In genomic region chr7:79349738-79350386, GRCm38 (mm10) we compare ENCODE assay signal across 8 mouse cellular contexts. TPM values are rescaled to one million over a fixed set of nuclear protein-coding genes. Genes with fewer than 3 reads are reported as not detected.
A peak's percentile ranks its signal among the peaks of the same experiment; 100 is the strongest.
DNase-seq lines count a peak whose midpoint lies in the region; ATAC-seq lines count a peak whose summit lies in the region.

No protein-coding gene starts in this region.

- DNase-seq in heart, adult 18-20 months: peak; percentile 77 to 87
- peak; percentile 74 for DNase-seq in cerebellum, adult 9-11 months
- DNase-seq in frontal cortex, postnatal 14 days (ENCODE audit: low spot score in 2 of 2): peak; percentile 67 to 79
- peak; percentile 77 for DNase-seq in hindlimb bud, embryonic 11.5 days (ENCODE audit: extremely low spot score, low read depth, low spot score)
- peak; percentile 81 to 88 for DNase-seq in left cerebral cortex, postnatal 10 days (ENCODE audit: extremely low spot score in 1 of 2, low spot score in 2 of 2)
- peak; percentile 68 for DNase-seq in midbrain, embryonic 10.5 days (ENCODE audit: low spot score)
- peak; percentile 75 for DNase-seq in skeletal muscle tissue, adult 2 months (ENCODE audit: low read depth, low spot score)

- WGBS in heart, embryonic 11.5 days (ENCODE audit: insufficient replicate concordance): 40% methylated on average over 12 of the region's 12 CpGs
- WGBS in midbrain, embryonic 10.5 days: 36% methylated on average over 12 of the region's 12 CpGs

- H3K9me3 ChIP-seq in heart, embryonic 11.5 days (replicated peaks; ENCODE audit: control insufficient read depth, low read length): no peaks in the 10 kb centered on the region
- H3K9me3 ChIP-seq in midbrain, embryonic 10.5 days (replicated peaks): no peaks in the 10 kb centered on the region

- no peak overlapping the region for H3K4me3 ChIP-seq in heart, embryonic 11.5 days (ENCODE audit: low read depth, low read length)
- no peak overlapping the region for H3K4me3 ChIP-seq in midbrain, embryonic 10.5 days

- H3K27ac ChIP-seq in heart, embryonic 11.5 days (ENCODE audit: low read depth, low read length): no peak overlapping the region
- no peak overlapping the region for H3K27ac ChIP-seq in midbrain, embryonic 10.5 days (replicated peaks)

- no peak overlapping the region for H3K9ac ChIP-seq in heart, embryonic 11.5 days (ENCODE audit: low read depth, low read length)

- H3K4me1 ChIP-seq in heart, embryonic 11.5 days (ENCODE audit: control insufficient read depth, insufficient read depth, low read length): no peaks in the 10 kb centered on the region
- no peaks in the 10 kb centered on the region for H3K4me1 ChIP-seq in midbrain, embryonic 10.5 days

- no peak overlapping the region for H3K4me2 ChIP-seq in heart, embryonic 11.5 days

- intact Hi-C loops in left cerebral cortex, postnatal 10 days (cut with DNase I): loop anchor here (1.0 to 5.0 kb wide), 4 partner anchors 38 to 428 kb away; no protein-coding TSS in a partner anchor

- ATAC-seq in heart, embryonic 11.5 days (replicated peaks; ENCODE audit: insufficient number of reproducible peaks, low FRiP score, low TSS enrichment): no peak

- H3K36me3 ChIP-seq in heart, embryonic 11.5 days (ENCODE audit: control insufficient read depth, insufficient read depth, low read length): no peaks in the 10 kb centered on the region; the same call in 1 of the 2 replicates
- H3K36me3 ChIP-seq in midbrain, embryonic 10.5 days: peaks cover 70% of the 10 kb centered on the region

- H3K27me3 ChIP-seq in heart, embryonic 11.5 days (ENCODE audit: control insufficient read depth, insufficient read depth, low read length): no peaks in the 10 kb centered on the region
- no peaks in the 10 kb centered on the region for H3K27me3 ChIP-seq in midbrain, embryonic 10.5 days (ENCODE audit: low read depth, poor library complexity, severe bottlenecking)

RNA-seq across cellular contexts. Expression of gene Rlbp1, which starts 37.0 kb away (rescaled TPM):
- total RNA-seq in heart, adult 18-20 months (2021): not detected
- polyA plus RNA-seq in heart, embryonic 11.5 days (2014; fragmentation: Nextera tagmentation; extraction: Ambion mirVana): 0.19 TPM in 1 of 2 replicates, not detected in the other
- total RNA-seq in left cerebral cortex, postnatal 10 days (2021): 10 to 100 TPM; 23.2 to 24.3 TPM
- 0.31 and 0.91 TPM in 2 replicates for polyA plus RNA-seq in midbrain, embryonic 10.5 days (2016; fragmentation: Nextera tagmentation; extraction: Ambion mirVana)

RNA-seq across cellular contexts. Expression of gene Fanci, which starts 41.9 kb away (rescaled TPM):
- under 1 TPM; 0.32 to 0.36 TPM for total RNA-seq in heart, adult 18-20 months (2021)
- polyA plus RNA-seq in heart, embryonic 11.5 days (2014; fragmentation: Nextera tagmentation; extraction: Ambion mirVana): 10.6 and 13.2 TPM in 2 replicates
- total RNA-seq in left cerebral cortex, postnatal 10 days (2021): under 1 TPM; 0.55 to 0.88 TPM
- polyA plus RNA-seq in midbrain, embryonic 10.5 days (2016; fragmentation: Nextera tagmentation; extraction: Ambion mirVana): 20.9 and 22.6 TPM in 2 replicates

Comparison
In these comparisons a context has a peak if more than half of its experiments do, and no peak if none do; other contexts are left out.
1. RNA of gene Rlbp1, which starts 37.0 kb away (total RNA-seq): 23.2 to 24.3 TPM in left cerebral cortex, postnatal 10 days; not detected in heart, adult 18-20 months; every median in the first group is over 10 times any median in the second.
2. Peak in every context shown above with its lines, with median percentiles within 50 percentile points of each other: DNase-seq.